Mouse (Mus musculus): ENCODE measurements around the gene Obsl1.

Gene Obsl1

GRCm38 (mm10) chr1:75518427-75518826 is 12.2 kb upstream of the Obsl1 start:
- no peak for DNase-seq (ENCODE audit: low spot score)

DNA sequence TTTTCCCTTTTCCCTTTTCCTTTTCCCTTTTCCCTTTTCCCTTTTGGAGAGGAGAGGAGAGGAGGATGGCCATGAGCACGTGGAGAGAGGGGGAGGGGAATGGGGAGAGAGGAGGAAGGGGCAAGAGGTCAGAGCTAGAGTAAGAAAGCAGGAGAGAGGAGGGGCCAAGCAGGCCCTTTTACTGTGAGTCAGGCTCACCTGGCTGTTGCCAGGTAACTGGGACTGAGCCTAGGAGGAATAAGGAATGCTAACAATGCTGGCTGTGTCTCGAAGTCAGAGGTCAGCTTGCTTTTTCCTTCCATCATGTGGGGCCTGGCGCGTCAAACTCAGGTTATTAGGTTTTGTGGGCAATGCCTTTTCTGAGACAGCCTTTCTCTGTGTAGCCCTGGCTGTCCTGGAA is 11.7 kb upstream of the Obsl1 start:
- no peak for DNase-seq (ENCODE audit: low spot score)

GRCm38 (mm10) chr1:75516703-75517380 is 10.6 kb upstream of the Obsl1 start:
- DNase-seq (ENCODE audit: low spot score): no peak

DNA sequence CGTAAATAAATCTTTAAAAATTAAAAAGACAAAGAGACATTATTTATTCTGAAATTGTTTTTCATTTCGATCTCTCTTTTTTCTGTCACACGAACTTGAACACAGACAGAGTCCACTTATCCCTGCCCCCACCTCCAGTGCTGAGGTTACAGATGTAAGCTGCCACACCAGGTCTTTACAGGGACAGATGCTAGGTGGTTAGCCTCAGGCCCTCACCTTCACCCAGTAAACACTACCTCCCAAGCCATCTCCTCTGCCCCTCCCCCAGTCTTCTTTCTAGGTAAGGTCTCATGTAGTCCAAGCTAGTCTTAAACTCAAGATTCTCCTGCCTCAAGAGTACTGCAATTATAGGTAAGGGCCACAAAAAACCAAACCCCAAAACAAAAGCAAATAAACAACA is 6.3 kb upstream of the Obsl1 start:
- no peak for DNase-seq (ENCODE audit: low spot score)

DNA sequence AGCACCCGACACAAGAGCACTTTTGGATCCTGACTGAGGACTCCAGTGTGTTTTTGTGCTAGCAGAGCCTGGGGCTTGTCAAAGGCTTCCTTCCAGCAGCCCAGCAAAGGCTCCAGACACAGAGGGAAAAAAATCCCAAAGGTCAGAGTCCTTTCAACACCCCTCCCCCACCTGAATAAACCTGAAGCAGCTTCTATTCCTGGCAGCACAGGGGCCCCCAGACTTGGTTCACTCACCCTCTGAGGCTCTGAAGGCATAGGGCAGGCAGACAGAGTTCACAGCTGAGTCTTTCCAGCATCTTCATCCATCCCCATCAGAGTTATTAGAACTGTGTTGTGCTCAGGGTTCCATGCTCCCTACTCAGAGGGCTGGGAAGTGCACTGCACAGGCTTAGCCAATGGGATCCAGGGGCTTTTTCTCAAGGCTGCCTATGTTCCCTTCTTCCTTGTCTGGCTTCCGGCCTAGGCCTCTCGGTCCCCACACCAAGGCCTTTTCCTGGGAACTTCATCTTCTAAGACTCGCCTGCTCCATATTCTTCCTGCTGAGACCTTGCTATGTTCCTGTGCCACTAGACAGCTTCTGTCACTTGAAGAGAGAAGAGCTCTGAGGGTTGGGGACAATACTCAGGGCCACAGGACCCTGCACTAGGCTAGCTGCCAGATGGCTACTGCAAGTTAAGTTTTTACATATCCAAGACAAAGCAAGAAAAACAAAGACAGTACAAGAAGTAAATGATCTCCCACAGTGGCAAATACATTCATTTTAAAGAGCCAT is 5.4 kb upstream of the Obsl1 start:
- no peak for DNase-seq (ENCODE audit: low spot score)

DNA sequence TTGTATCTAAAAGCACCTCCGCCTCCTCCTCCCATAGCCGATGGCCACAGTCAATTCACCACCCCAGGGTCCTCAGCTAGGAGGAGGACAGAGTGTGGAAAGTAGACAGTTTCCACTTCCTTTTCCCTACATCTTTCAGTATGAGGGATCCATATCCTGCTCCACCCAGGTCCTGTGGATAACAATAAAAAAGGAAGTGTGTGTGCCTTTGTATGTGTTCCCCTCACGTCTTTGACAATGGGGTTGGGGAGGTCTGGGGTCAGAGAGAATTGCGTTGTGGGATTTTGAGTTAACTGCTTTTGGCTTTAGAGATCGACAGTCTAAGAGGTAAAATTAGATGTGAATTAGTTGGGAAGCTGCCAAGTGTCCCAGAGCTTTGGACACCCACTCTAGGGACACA is 3.9 kb upstream of the Obsl1 start:
- DNase-seq (ENCODE audit: low spot score): no peak

GRCm38 (mm10) chr1:75509586-75509985 is 3.3 kb upstream of the Obsl1 start:
- no peak for DNase-seq (ENCODE audit: low spot score)

GRCm38 (mm10) chr1:75507006-75507405 is 754 bp upstream of the Obsl1 start, which contains the start of gene Inha:
TSS of gene Inha (plus strand) at chr1:75507077.
- DNase-seq (ENCODE audit: low spot score): no peak

- peak; percentile 79 for DNase-seq (ENCODE audit: low spot score)
Measured at GRCm38 (mm10) chr1:75505159-75505955, 895 bp downstream of the Obsl1 start.

DNA sequence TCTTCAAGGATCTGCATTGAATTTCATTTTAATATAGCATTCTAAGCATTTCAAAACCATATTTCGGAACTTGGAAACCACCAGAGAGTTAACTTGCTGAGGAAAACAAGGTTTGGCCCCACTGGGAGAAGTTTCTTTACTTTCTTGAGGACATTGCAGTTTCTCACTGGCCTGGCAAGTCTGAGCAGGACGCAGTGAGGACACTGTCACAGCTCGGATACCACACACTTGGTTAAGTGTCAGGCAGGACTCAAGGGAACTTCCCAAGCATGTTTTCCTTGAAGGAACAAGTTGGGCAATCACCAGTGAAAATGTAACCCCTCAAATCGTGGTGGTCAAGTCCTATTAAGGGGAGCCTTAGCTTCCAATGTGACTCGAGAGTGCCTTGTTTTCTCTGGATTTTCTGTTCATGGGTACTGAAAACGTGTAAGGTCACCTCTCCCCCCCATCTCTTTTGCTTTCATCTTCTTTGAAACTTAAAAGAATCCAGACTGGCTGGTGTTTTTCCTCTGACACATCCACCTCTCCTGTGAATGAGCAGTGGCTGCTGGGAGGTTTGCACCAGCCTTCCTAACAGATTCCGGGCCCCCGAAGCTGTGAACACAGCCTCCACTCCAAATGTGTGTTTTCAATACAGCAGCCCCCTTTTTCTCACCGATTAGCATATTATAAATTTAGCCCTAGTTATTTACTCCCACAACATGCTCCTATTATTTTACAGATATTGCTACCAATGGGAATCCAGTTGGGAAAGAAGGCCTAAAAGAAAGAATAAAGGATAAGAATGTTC is 1.8 kb downstream of the Obsl1 start:
- DNase-seq (ENCODE audit: low spot score): no peak

GRCm38 (mm10) chr1:75503651-75503980 is 2.6 kb downstream of the Obsl1 start:
- no peak for DNase-seq (ENCODE audit: low spot score)

GRCm38 (mm10) chr1:75502945-75503650 is 3.2 kb downstream of the Obsl1 start:
- DNase-seq (ENCODE audit: low spot score): no peak

DNA sequence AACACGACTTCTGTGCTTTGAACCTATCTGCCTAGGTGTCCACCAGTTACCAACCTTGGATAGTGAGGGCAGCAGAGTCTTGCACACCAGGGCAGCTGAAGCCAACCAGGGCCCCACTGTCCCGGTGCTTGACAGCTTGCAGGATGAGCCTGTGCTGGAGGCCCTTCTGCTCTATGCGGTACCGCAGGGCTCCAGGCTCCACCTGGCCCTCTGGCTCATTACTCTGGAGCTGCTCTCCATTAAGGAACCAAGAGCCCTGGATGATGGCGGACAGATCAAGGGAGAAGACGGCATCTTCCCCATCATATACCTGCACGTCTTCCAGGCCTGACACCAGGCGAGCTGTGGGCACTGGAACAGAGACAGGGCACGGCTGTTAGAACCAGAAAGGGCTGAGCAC is 4.3 kb downstream of the Obsl1 start:
- DNase-seq (ENCODE audit: low spot score): no peak

DNA sequence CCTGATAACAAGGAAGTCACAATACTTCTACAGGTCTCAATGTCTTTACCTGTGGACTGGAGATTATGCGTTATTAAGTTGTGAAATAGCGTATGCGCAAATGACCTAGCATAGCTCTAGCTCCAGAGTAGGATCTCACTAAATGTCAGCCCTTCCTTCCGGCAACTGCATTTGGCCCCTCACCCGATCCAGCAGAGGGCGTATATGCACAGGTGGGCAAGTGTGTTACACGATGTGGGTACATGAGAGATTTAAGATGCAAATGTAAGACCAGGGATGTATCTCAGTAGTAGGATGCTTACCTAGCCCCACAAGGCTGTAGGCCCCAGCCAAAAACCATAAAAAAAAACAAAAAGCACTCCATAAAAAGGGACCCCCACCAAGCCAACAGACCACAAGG is 6.8 kb downstream of the Obsl1 start:
- no peak for DNase-seq (ENCODE audit: low spot score)

DNA sequence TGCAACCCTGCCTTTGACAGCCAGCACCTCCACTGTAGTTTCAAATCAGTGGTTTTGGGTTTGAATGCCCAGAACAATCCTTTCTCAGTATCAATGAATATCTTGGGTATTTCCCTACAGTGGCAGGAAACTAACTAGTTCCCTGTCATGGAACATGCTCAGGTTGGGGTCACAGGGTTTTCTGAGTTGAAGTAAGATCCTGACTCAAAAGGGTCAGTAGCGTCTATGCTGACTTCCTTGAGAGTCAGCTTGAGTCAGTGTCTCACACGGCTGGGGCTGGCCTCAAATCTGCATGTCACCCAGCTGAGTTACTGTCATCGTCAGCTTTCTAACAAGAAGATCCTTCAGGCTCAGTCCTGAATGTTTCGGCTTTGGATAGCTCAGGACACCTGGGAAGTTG is 7.4 kb downstream of the Obsl1 start:
- no peak for DNase-seq (ENCODE audit: low spot score)

- DNase-seq (ENCODE audit: low spot score): no peak
Measured at GRCm38 (mm10) chr1:75494878-75495548, 11.2 kb downstream of the Obsl1 start.

GRCm38 (mm10) chr1:75492579-75493170 is 13.6 kb downstream of the Obsl1 start:
- DNase-seq (ENCODE audit: low spot score): no peak

GRCm38 (mm10) chr1:75490785-75491551 is 15.3 kb downstream of the Obsl1 start:
- no peak for DNase-seq (ENCODE audit: low spot score)

DNA sequence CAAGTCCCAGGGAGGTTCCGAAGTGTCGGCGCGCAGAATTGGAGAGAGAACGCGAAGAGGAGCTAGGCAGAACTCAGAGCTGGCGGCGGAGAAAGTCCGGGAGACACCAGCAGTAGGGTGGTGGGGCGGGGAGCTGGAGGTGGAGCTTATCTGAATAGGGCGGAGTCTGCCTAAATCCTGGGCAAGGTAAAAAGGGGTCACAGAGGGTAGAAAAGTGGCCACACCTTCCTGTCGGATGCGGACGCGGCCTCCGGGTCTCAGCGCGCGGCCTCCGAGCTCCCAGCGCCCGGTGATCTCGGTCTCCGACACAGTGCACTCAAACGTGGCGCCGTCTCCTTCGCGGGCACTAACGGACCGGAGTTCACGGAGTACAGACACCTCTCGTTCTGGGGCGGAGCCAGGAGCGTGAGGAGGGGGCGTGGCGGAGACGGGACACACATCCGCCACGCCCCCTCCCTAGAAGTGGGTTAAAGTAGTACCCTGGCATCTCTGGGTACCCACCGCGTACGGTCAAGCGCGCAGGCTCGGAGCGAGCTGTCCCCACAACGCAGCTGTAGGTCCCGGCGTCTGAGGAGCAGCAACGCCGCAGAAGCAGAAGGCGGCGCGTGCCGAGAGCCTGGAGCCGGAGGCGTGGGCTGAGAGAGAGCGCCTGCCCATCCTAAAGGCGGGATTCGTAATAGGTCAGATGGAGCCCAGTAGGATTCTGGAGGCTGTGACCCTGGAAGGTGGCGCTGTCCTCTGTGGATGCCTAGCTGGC is 18.7 kb downstream of the Obsl1 start:
- DNase-seq (ENCODE audit: low spot score): no peak

Measured in left cerebral cortex, adult 11 months (tissue).